In genomic region chr12:113114856-113115538, GRCm38 (mm10) we compare ENCODE assay signal across 16 mouse cellular contexts. TPM values are rescaled to one million over a fixed set of nuclear protein-coding genes. Genes with fewer than 3 reads are reported as not detected.
"Had no signal": no experiment of that assay in that cellular context is flagged by ENCODE, and none has a peak within 500 bp of the region (broad histone marks: within the 10 kb centered on the region; RNA-seq: fewer than 3 reads in every experiment).

No protein-coding gene starts in this region.

- H3K4me3 ChIP-seq: layer of hippocampus, adult 2 months; limb, embryonic 10.5 days; liver, embryonic 15.5 days; midbrain, embryonic 13.5 days had no signal

- H3K27me3 ChIP-seq: liver, embryonic 15.5 days; midbrain, embryonic 13.5 days had no signal

- DNase-seq: kidney, postnatal 10 days; kidney, postnatal 4 days; lung, adult 2 months; right cerebral cortex, adult 18-20 months; right cerebral cortex, postnatal 25 days; spleen, adult 18-20 months; thymus, postnatal 36 days had no signal

- H3K9me3 ChIP-seq: limb, embryonic 10.5 days; liver, embryonic 15.5 days; midbrain, embryonic 13.5 days had no signal

- H3K9ac ChIP-seq: liver, embryonic 15.5 days; midbrain, embryonic 13.5 days had no signal

- H3K4me2 ChIP-seq: liver, embryonic 11.5 days; liver, embryonic 15.5 days; midbrain, embryonic 13.5 days had no signal

- ATAC-seq: midbrain, embryonic 13.5 days had no signal

- H3K4me1 ChIP-seq: limb, embryonic 10.5 days; midbrain, embryonic 13.5 days had no signal

- H3K27ac ChIP-seq: layer of hippocampus, adult 2 months; limb, embryonic 10.5 days; liver, embryonic 15.5 days; midbrain, embryonic 13.5 days had no signal

RNA-seq across cellular contexts. Expression of gene Tex22, which starts 40.7 kb away (rescaled TPM):
- polyA plus RNA-seq: kidney, embryonic 14.5 days; liver, embryonic 11.5 days; liver, embryonic 15.5 days; midbrain, postnatal 0 days; stomach, embryonic 14.5 days; thymus, postnatal 0 days had no signal
